Mouse (Mus musculus): ENCODE results near the gene Lemd1. TPM values are rescaled to one million over a fixed set of nuclear protein-coding genes. Genes with fewer than 3 reads are reported as not detected.
A peak's percentile ranks its signal among the peaks of the same experiment; 100 is the strongest.

Lemd1 gene
- polyA plus RNA-seq, 1 experiment from 2014 or later, result 1.9 TPM

DNA sequence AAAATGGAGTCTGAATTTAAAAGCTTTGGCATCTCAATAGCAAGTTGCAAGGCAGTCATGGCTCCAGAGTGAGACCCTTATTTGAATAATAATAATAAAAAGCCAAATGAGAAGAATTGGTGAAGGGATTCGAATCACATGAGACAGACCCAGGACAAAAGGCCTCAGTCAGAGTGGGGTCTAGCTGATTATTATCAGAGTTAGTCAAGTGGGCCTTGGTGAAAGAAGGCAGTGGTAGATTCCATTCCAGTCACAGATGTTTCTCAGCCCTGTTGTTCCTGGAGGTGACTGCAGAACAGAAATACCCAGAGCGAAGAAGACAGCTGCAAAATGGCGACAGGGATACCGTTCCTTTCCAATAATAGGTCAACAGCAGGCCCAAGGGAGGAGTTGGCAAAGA lies 72.4 kb downstream of the Lemd1 start:
- no peak overlapping the region for H3K4me3 ChIP-seq (ENCODE audit: low read depth, low read length)
- no peaks in the 10 kb centered on the region for H3K36me3 ChIP-seq (ENCODE audit: insufficient read depth)
- H3K4me1 ChIP-seq (ENCODE audit: insufficient read depth), result no peaks in the 10 kb centered on the region
- no peak overlapping the region for H3K4me2 ChIP-seq
- 84% methylated on average over 4 of the region's 4 CpGs for WGBS
- H3K27ac ChIP-seq (ENCODE audit: low read depth), result no peak overlapping the region
- no peaks in the 10 kb centered on the region for H3K9me3 ChIP-seq (ENCODE audit: low read depth, low read length)
- DNase-seq (no peak), ATAC-seq (ENCODE audit: insufficient read depth) (no peak)
- H3K9ac ChIP-seq, result no peak overlapping the region
- H3K27me3 ChIP-seq (ENCODE audit: insufficient read depth, low read length), result no peaks in the 10 kb centered on the region
- no peak for TF ChIP-seq CTCF (IDR thresholded peaks at IDR 0.05; ENCODE audit: low read depth)

DNA sequence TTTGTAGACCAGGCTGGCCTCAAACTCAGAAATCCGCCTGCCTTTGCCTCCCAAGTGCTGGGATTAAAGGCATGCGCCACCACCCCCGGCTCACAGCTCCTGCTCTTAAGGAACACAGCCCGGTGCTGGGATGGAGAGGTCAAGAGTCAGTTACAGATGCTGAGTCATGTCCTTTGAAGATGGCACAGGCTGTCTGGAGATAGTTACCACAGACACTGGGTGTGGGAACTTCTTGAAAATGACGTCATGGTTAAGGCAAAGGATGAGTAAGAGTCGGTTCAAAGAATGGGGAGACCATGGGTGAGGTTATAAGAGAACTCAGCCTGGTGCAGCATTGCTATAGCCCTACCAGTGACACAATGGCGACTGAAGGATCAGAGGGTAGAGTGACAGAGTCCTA lies 73.3 kb downstream of the Lemd1 start:
- no peaks in the 10 kb centered on the region for H3K27me3 ChIP-seq (ENCODE audit: insufficient read depth, low read length)
- no peak for ATAC-seq (ENCODE audit: insufficient read depth)
- no peaks in the 10 kb centered on the region for H3K9me3 ChIP-seq (ENCODE audit: low read depth, low read length)
- no peak for TF ChIP-seq CTCF (IDR thresholded peaks at IDR 0.05; ENCODE audit: low read depth)
- H3K36me3 ChIP-seq (ENCODE audit: insufficient read depth), result no peaks in the 10 kb centered on the region
- H3K9ac ChIP-seq, result no peak overlapping the region
- no peak overlapping the region for H3K4me2 ChIP-seq
- no peak overlapping the region for H3K4me3 ChIP-seq (ENCODE audit: low read depth, low read length)
- H3K27ac ChIP-seq (ENCODE audit: low read depth), result no peak overlapping the region
- 61% methylated on average over 7 of the region's 7 CpGs for WGBS
- no peaks in the 10 kb centered on the region for H3K4me1 ChIP-seq (ENCODE audit: insufficient read depth)
- no peak for DNase-seq

DNA sequence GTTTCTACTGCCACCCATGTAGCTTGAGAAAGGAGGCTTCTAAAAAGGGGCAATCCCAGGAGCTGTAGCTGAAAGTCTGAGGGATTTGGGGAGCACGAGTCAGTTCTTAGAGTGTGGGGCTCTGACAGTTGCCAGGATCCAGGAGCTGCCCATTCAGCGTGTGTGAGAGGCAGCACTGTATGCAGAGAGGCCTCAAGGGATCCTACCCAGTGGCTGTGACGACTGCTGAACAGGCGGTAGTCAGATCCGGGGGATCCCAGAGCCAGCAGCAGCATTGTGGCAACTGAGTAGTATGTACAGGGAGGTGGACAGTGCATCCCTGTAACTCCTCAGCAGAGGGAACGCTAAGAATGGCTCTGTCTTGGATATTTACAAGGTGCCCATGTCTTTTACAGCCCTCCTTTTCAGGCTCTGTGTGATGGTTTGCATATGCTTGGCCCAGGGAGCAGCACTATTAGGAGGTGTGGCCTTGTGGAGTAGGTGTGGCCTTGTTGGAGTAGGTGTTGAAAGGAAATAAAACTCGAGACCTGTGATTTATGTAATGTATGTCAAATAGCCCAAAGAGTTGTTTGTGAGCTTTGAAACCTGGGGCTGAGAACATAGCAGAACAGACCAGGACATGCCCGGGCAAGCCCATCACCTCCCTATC lies 74.1 kb downstream of the Lemd1 start:
- no peak overlapping the region for H3K4me3 ChIP-seq (ENCODE audit: low read depth, low read length)
- ATAC-seq (ENCODE audit: insufficient read depth), result peak; percentile 38; the same call in 1 of the 2 replicates
- H3K27ac ChIP-seq (ENCODE audit: low read depth), result no peak overlapping the region
- no peak for DNase-seq
- H3K9ac ChIP-seq, result no peak overlapping the region
- H3K36me3 ChIP-seq (ENCODE audit: insufficient read depth), result no peaks in the 10 kb centered on the region
- no peak for TF ChIP-seq CTCF (IDR thresholded peaks at IDR 0.05; ENCODE audit: low read depth)
- H3K9me3 ChIP-seq (ENCODE audit: low read depth, low read length), result no peaks in the 10 kb centered on the region
- H3K4me1 ChIP-seq (ENCODE audit: insufficient read depth), result no peaks in the 10 kb centered on the region
- no peaks in the 10 kb centered on the region for H3K27me3 ChIP-seq (ENCODE audit: insufficient read depth, low read length)
- 57% methylated on average over 8 of the region's 8 CpGs for WGBS
- no peak overlapping the region for H3K4me2 ChIP-seq

DNA sequence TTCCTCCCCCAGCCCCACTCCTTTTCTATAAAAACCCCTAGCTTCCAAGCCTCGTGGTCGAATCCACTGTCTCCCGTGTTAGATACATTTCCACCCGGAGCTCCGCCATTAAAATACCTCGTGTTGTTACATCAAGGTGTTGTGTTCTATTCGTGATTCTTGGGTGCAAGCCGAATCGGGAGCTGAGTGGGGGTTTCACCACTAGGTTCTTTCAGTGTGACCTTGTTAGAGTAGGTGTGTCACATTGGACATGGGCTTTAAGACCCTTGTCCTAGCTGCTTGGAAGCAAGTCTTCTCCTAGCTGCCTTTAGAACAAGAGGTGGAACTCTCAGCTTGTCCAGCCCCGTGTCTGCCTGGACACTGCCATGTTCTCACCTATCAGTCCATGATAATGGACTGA lies 74.7 kb downstream of the Lemd1 start:
- no peaks in the 10 kb centered on the region for H3K36me3 ChIP-seq (ENCODE audit: insufficient read depth)
- H3K9me3 ChIP-seq (ENCODE audit: low read depth, low read length), result no peaks in the 10 kb centered on the region
- no peak for DNase-seq
- no peaks in the 10 kb centered on the region for H3K4me1 ChIP-seq (ENCODE audit: insufficient read depth)
- WGBS, result 87% methylated on average over 10 of the region's 10 CpGs
- no peak overlapping the region for H3K27ac ChIP-seq (ENCODE audit: low read depth)
- H3K27me3 ChIP-seq (ENCODE audit: insufficient read depth, low read length), result no peaks in the 10 kb centered on the region
- H3K9ac ChIP-seq, result no peak overlapping the region
- H3K4me2 ChIP-seq, result no peak overlapping the region
- ATAC-seq (ENCODE audit: insufficient read depth), result no peak
- H3K4me3 ChIP-seq (ENCODE audit: low read depth, low read length), result no peak overlapping the region
- TF ChIP-seq CTCF (IDR thresholded peaks at IDR 0.05; ENCODE audit: low read depth), result no peak

DNA sequence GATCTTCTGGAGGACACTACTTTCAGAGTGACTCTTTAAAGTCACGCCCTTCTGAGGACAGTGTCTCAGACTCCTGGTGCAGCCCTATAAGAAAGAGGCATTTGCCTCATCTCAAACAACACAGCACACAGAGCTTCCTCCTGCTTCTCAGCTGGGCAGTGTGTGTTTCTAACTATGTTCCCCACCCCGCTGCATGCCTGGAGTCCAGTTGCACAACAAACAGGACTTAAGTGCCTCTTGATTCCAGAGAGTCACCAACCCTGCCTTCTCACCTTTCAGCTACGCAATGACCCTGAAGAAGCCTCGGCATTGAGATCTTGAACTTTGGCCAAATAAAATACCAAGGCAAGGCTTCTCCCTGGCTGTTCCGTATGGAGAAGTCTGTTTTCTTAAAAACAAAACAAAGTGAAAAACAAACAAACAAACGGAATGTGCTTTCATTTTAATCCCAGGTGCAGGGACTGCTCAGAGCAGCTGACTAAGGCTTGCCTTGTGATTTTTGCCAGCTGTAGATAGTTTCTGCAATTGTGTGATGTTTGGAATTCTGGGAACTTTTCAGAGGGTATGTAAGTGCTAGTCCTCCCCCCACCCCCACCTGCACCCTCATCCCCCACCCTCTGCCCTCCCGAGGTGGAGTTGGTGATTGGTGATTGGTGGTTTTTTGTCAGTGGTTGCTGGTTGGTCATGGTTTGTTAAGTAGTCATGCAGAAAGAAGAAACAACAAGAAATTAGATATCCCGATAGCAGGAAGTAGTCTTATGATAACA lies 75.7 kb downstream of the Lemd1 start:
- Histone ChIP-seq H3K9me3 (ENCODE audit: low read depth, low read length) (no peaks in the 10 kb centered on the region), H3K27ac (ENCODE audit: low read depth) (no peak overlapping the region), H3K27me3 (ENCODE audit: insufficient read depth, low read length) (no peaks in the 10 kb centered on the region), H3K9ac (no peak overlapping the region), H3K4me1 (ENCODE audit: insufficient read depth) (no peaks in the 10 kb centered on the region), H3K36me3 (ENCODE audit: insufficient read depth) (no peaks in the 10 kb centered on the region), H3K4me3 (ENCODE audit: low read depth, low read length) (no peak overlapping the region), H3K4me2 (no peak overlapping the region)
- DNase-seq (peak; percentile 40), ATAC-seq (ENCODE audit: insufficient read depth) (no peak; the same call in 1 of the 2 replicates)
- no peak for TF ChIP-seq CTCF (IDR thresholded peaks at IDR 0.05; ENCODE audit: low read depth)
- 30% methylated on average over 8 of the region's 8 CpGs for WGBS

DNA sequence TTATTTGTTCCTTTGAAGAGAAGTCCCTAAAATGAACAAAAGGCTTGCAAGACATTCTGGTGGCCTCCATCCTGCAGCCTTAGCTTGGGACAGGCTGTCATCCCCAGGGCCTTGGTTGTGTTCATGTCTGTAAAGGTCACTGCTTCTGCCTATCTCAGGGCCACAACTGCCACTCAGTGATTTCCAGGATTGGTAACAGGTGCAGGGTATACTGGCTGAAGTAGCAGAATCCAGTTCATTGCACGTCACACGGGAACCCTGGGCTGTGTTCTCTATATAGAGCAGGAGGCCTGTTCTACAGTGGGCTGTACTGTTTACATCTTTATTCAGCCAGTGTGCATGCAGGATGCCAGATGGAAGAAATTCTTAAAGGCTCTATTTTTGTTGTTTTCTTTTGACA lies 76.7 kb downstream of the Lemd1 start:
- Histone ChIP-seq H3K27ac (ENCODE audit: low read depth) (no peak overlapping the region), H3K9me3 (ENCODE audit: low read depth, low read length) (no peaks in the 10 kb centered on the region), H3K4me2 (no peak overlapping the region), H3K4me1 (ENCODE audit: insufficient read depth) (no peaks in the 10 kb centered on the region), H3K27me3 (ENCODE audit: insufficient read depth, low read length) (no peaks in the 10 kb centered on the region), H3K9ac (no peak overlapping the region), H3K4me3 (ENCODE audit: low read depth, low read length) (no peak overlapping the region), H3K36me3 (ENCODE audit: insufficient read depth) (no peaks in the 10 kb centered on the region)
- 55% methylated on average over 2 of the region's 2 CpGs for WGBS
- TF ChIP-seq CTCF (IDR thresholded peaks at IDR 0.05; ENCODE audit: low read depth), result no peak
- ATAC-seq (ENCODE audit: insufficient read depth) (no peak), DNase-seq (no peak)

DNA sequence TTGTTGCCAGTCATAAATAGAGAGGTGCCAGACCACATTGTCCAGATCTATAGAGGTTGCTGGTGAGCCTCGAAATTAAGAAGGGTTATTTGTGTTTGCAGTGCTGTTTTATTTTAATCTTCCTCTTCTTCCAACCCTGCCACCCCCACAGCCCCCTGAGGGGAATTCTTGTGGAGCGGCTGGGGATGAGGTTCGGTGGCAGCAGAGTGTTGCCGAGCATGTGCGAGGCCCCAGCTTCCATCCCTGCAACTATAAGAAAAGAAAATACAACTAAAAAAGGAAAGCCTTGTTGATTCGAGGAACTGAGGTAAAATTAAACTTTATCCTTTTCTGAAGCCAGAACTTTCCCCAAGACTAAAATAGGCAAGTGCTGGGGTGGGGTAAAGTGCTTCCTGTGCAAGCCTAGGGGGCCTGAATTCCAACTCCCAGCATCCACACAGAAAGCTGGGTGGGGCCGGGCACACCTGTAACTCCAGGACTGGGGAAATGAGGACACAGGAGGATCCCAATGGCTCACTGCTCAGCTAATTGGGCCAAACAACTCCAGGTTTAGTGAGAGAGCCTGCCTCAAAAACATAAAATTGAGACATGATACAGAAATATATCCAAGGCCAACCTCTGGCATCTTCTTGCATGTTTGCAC lies 77.3 kb downstream of the Lemd1 start:
- Histone ChIP-seq H3K27me3 (ENCODE audit: insufficient read depth, low read length) (no peaks in the 10 kb centered on the region), H3K4me1 (ENCODE audit: insufficient read depth) (no peaks in the 10 kb centered on the region), H3K4me3 (ENCODE audit: low read depth, low read length) (no peak overlapping the region), H3K36me3 (ENCODE audit: insufficient read depth) (no peaks in the 10 kb centered on the region), H3K9me3 (ENCODE audit: low read depth, low read length) (no peaks in the 10 kb centered on the region), H3K27ac (ENCODE audit: low read depth) (no peak overlapping the region), H3K9ac (no peak overlapping the region), H3K4me2 (no peak overlapping the region)
- WGBS, result 62% methylated on average over 7 of the region's 7 CpGs
- DNase-seq (no peak), ATAC-seq (ENCODE audit: insufficient read depth) (no peak)
- no peak for TF ChIP-seq CTCF (IDR thresholded peaks at IDR 0.05; ENCODE audit: low read depth)
